Mouse (Mus musculus) cortical plate, adult 2 months (tissue): ENCODE results near the gene Tarsl2.

Source experiments
- CTCF ChIP-seq: fragments of 200-500 bp; IDR thresholded peaks from 2 replicates; pipeline ENCODE4 v1.5.1; 2011; ENCODE audit warnings: mild to moderate bottlenecking, control low read depth, low read length; ENCODE audit not compliant: insufficient read depth; ENCODE audit errors: extremely low read depth
- POLR2A ChIP-seq: fragments of 200-500 bp; IDR thresholded peaks from 2 replicates; pipeline ENCODE4 v1.6.1; 2011; ENCODE audit warnings: mild to moderate bottlenecking, low read length, control low read depth; ENCODE audit not compliant: insufficient read depth; ENCODE audit errors: extremely low read depth

GRCm38 (mm10) chr7:65702076-65702475 is 57.4 kb downstream of the Tarsl2 start:
- TF ChIP-seq CTCF (no peak), POLR2A (no peak)
